Mouse (Mus musculus): ENCODE measurements around the gene Ptpn13.

Ptpn13 gene

DNA sequence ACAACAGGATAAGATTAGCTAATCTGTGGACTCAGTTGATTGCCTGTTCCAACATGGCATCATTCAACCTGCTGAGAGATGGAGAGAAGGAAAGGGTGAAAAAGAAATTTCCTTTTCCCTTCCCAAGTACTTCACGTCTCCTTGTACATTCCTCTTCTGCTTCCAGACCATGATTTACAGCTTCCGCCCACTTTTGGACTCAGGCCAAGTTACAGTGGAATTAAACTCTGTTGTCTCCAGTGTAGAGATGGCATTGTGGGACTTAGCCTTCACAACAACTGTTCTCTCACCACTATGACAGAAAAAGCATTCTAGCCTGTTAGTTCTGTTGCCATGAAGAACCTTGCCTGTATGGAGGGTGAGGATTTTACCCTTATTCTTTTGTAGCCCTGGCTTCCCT, 19.1 kb upstream of the Ptpn13 start:
- DNase-seq (ENCODE audit: low read depth, low spot score), result no peak
- H3K27me3 ChIP-seq (ENCODE audit: control insufficient read depth, insufficient read depth, low read length, poor library complexity, severe bottlenecking), result no peaks in the 10 kb centered on the region; the same call in 1 of the 2 replicates
- no peaks in the 10 kb centered on the region for H3K36me3 ChIP-seq (ENCODE audit: control insufficient read depth, insufficient read depth, low read length, poor library complexity, severe bottlenecking)

DNA sequence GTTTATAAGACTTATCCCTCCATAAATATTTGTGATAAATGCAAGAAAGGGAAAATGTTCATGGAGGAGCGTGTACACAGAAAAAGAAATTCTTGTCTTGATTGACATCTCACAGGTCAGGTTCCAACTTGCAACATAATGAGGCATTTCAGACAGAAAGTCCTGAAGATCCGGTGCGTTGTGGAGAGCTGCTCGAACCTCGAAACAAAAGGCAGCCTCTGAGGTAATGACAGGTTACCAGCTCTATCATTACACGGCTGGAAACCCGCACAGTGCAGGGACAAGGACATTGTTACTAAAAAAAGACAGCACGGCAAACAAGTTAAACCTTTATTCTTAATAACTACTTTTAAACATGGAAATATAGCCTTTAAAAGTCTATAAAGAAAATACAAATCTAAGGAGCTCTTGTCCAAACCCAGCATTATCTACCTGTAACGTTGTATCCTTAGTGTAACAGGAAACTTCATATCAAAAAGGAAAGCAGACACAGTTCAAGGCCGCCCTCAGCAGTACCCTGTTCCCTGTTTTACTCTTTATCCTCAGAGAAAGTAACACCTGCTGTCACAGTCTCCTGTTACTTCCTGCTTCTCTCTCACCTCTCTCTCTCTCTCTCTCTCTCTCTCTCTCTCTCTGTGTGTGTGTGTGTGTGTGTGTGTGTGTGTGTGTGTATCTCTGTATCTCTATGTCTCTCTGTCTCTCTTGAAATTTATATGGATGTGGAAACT, 12.8 kb upstream of the Ptpn13 start:
- no peaks in the 10 kb centered on the region; the same call in 1 of the 2 replicates for H3K27me3 ChIP-seq (ENCODE audit: control insufficient read depth, insufficient read depth, low read length, poor library complexity, severe bottlenecking)
- DNase-seq (ENCODE audit: low read depth, low spot score), result no peak
- H3K36me3 ChIP-seq (ENCODE audit: control insufficient read depth, insufficient read depth, low read length, poor library complexity, severe bottlenecking), result no peaks in the 10 kb centered on the region

DNA sequence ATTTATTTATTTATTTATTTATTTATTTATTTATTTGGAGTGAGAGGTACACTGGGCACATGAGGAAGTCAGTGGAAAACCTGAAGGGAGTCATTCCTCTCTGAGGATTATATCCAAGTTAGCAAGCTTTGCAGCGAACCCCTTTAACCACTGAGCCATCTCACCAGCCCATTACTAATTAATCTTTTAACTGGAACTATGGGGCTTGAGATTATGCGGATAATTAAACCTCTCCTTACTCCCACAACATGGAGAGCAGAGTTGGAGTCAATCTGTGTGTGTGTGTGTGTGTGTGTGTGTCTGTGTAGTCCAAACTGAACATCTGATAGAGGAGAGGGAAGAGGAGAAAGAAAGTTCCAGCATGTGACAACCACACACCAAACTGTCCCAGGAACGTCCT, 10.4 kb upstream of the Ptpn13 start:
- no peaks in the 10 kb centered on the region; the same call in 1 of the 2 replicates for H3K27me3 ChIP-seq (ENCODE audit: control insufficient read depth, insufficient read depth, low read length, poor library complexity, severe bottlenecking)
- no peak for DNase-seq (ENCODE audit: low read depth, low spot score)
- no peaks in the 10 kb centered on the region for H3K36me3 ChIP-seq (ENCODE audit: control insufficient read depth, insufficient read depth, low read length, poor library complexity, severe bottlenecking)

DNA sequence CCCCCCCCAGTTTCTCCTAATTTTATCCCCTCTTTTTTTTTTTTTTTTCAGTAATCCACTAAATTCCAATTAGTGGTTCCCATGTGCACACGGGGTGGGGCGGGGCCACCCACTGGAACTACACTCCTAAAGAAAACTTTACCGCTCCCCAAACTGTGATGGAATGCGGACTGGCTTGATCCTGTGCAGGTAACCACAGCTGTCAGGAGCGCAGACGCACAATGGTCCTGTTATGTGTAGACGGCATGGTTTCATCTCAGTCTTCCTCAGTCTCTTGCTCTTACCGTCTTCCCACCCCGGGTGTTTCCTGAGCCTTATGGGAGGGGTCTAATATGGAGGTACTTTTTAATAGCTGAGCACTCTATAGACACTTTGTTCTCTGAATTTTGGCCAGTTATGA, 7.0 kb upstream of the Ptpn13 start:
- no peaks in the 10 kb centered on the region for H3K27me3 ChIP-seq (ENCODE audit: control insufficient read depth, insufficient read depth, low read length, poor library complexity, severe bottlenecking)

DNA sequence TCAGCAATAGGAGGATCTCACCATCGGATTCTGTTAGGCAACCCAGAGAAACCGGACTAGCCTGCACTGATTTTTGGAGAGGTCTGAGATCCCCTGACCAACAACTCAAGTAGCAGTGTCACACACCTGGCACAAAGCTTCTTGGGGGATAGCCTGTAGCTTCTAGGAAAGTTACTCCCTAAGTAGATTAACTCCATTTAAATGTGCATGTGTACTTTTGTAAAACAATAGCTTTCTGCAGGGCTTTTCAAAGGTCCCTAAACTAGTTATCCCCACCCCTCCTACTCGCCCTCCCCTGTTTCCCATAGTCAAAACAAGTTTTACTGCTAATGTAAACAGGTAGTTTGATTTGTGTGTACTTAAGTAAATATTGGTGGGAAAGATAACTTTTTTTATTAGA, 6.1 kb upstream of the Ptpn13 start:
- Histone ChIP-seq H3K36me3 (ENCODE audit: control insufficient read depth, insufficient read depth, low read length, poor library complexity, severe bottlenecking) (no peaks in the 10 kb centered on the region), H3K27me3 (ENCODE audit: control insufficient read depth, insufficient read depth, low read length, poor library complexity, severe bottlenecking) (no peaks in the 10 kb centered on the region)
- no peak for DNase-seq (ENCODE audit: low read depth, low spot score)

More for the DNA sequence above, 7.0 kb upstream of the Ptpn13 start:
- no peak for DNase-seq (ENCODE audit: low read depth, low spot score)
- no peaks in the 10 kb centered on the region for H3K36me3 ChIP-seq (ENCODE audit: control insufficient read depth, insufficient read depth, low read length, poor library complexity, severe bottlenecking)

DNA sequence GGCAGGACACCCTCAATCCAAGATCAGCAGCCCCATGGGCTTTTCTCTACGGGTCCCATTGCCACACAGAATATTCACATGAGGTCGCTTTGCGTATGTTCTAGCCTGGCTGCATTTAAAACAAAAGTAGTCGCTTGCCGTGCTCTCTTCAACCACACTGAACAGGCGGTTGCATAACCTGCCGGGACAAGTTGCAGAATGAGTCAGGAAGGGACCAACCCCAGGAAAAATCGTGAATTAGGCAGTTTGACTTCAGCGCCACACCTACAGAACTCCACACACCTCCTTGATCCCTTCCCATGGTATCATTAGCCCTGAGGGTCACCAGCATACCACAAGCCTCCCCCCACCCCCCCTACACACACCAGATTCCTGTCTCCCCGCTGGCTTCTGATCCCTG, 4.4 kb upstream of the Ptpn13 start:
- DNase-seq (ENCODE audit: low read depth, low spot score), result no peak
- Histone ChIP-seq H3K27me3 (ENCODE audit: control insufficient read depth, insufficient read depth, low read length, poor library complexity, severe bottlenecking) (no peaks in the 10 kb centered on the region; the same call in 1 of the 2 replicates), H3K36me3 (ENCODE audit: control insufficient read depth, insufficient read depth, low read length, poor library complexity, severe bottlenecking) (no peaks in the 10 kb centered on the region)

DNA sequence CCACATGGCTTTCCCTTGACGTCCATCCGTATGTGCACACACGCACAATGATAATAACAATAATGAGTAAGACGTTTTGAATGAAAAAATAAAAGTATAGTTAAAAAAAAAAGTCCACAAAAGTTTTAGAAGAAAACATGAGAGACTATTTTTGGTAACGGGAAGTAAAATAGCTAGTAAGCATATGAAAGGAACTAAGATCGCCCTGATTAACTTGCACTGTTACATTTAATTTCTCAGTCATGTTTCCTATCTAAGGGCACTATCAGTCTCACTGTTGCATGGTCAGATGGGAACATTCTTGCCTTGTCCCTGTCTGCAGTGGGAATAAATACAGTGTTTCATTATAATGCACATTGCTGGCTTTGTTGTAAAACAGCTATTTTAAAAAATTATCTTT, 2.4 kb upstream of the Ptpn13 start:
- no peaks in the 10 kb centered on the region; the same call in 1 of the 2 replicates for H3K27me3 ChIP-seq (ENCODE audit: control insufficient read depth, insufficient read depth, low read length, poor library complexity, severe bottlenecking)
- no peaks in the 10 kb centered on the region for H3K36me3 ChIP-seq (ENCODE audit: control insufficient read depth, insufficient read depth, low read length, poor library complexity, severe bottlenecking)
- no peak for DNase-seq (ENCODE audit: low read depth, low spot score)

DNA sequence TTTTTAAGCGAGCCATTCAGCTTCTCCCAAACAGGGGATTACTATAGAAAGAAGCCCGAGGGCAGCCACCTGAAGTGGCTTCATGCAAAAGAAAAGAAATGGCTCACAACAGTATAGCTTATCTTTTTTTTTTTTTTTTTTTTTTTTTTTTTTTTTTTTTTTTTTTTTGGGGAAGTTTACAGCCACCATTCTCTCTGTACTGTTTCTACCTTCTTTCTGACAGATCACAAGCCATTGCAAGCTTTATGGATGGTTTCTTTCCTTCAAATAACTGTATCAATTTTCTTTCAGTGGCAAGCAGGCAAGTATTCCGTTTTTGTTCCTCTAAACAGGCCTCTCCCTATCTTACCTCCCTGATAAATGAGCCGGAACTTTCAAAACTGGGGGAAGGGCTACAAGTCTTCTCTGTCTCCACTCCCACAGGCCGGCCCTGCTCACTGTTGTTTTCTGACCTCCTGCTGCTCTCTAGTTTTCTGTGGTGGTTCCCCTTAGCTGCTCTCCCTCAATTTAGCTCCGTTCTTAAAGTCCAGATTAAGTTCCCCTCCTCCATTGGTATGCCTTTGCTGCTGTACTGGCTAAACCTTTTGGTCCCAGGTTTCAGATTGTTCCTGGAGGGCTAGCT, 1.6 kb upstream of the Ptpn13 start:
- no peak for DNase-seq (ENCODE audit: low read depth, low spot score)

DNA sequence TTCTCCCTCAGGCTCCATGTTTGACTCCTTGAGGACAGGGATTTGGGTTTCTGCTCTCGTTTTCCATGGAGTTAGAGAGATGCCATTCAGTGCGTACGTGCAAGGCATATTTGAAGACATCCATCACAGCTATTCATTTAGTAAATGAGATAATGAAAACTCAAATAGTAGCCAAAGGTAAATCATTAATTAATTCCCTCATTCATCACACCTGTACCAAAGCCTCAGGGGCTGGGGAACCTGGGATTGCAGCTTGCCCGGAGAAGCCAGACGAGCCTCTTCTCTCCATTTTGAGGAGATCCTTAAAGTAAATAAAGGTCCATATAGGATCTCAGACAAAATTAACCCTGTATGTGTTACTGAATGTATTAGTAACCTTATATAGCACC, 1.1 kb upstream of the Ptpn13 start:
- Histone ChIP-seq H3K36me3 (ENCODE audit: control insufficient read depth, insufficient read depth, low read length, poor library complexity, severe bottlenecking) (no peaks in the 10 kb centered on the region), H3K27me3 (ENCODE audit: control insufficient read depth, insufficient read depth, low read length, poor library complexity, severe bottlenecking) (no peaks in the 10 kb centered on the region; the same call in 1 of the 2 replicates)
- no peak for DNase-seq (ENCODE audit: low read depth, low spot score)

More for the DNA sequence above, 1.6 kb upstream of the Ptpn13 start:
- H3K36me3 ChIP-seq (ENCODE audit: control insufficient read depth, insufficient read depth, low read length, poor library complexity, severe bottlenecking), result no peaks in the 10 kb centered on the region
- no peaks in the 10 kb centered on the region; the same call in 1 of the 2 replicates for H3K27me3 ChIP-seq (ENCODE audit: control insufficient read depth, insufficient read depth, low read length, poor library complexity, severe bottlenecking)

DNA sequence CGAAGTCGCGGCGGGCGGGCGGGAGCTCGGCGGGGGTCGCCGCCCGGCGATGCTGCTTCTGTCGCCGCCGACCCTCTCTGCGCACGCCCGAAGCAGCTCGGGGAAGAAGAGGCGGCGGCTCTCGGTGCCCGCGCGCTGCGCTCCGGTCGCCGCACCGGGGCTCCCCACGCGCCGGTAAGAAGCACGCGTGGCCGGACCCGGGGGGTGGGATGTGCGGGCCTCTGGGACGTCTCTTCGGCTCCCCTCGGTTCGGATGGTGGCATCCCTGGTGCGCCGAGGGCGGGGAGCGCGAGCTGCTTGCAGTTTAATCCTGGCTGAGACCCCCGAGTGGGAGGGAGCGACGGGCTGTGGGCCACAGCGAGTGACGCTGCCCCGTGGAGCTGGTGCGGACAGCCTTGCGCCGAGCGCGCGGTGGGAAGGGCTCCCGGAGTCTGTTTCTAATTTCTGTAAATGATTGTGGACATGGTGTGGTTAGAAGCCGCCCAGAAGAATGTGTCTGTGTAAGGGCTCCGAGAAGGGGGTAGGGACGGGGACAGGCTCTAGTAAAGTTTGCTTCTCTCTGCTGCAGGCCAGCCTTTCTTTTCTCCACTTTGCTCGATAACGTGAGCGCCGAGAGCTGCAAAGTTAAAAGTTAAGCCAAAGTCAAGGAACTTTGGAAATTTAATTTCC, 505 bp downstream of the Ptpn13 start:
- H3K27me3 ChIP-seq (ENCODE audit: control insufficient read depth, insufficient read depth, low read length, poor library complexity, severe bottlenecking), result no peaks in the 10 kb centered on the region; the same call in 1 of the 2 replicates
- DNase-seq (ENCODE audit: low read depth, low spot score), result no peak
- H3K36me3 ChIP-seq (ENCODE audit: control insufficient read depth, insufficient read depth, low read length, poor library complexity, severe bottlenecking), result no peaks in the 10 kb centered on the region

DNA sequence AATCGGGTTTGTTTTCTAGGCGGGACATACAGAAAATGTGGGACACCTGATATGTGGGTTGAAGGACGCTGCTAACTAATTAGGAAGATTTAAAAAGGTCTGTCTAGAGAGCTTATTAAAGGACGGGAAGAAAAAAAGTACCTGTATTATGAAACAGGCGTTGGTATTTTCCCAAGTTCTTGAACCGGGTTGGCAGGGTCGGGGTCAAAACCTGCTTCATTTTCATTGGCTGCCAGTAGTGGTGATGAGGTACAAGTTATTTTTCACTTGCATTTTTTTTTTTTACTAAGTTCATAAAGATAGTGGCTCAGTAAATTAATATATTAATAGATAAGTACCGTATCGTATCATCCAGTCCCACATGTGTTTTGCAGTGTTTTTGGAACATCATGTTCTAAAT, 1.3 kb downstream of the Ptpn13 start:
- no peaks in the 10 kb centered on the region; the same call in 1 of the 2 replicates for H3K27me3 ChIP-seq (ENCODE audit: control insufficient read depth, insufficient read depth, low read length, poor library complexity, severe bottlenecking)
- no peak for DNase-seq (ENCODE audit: low read depth, low spot score)
- no peaks in the 10 kb centered on the region for H3K36me3 ChIP-seq (ENCODE audit: control insufficient read depth, insufficient read depth, low read length, poor library complexity, severe bottlenecking)

DNA sequence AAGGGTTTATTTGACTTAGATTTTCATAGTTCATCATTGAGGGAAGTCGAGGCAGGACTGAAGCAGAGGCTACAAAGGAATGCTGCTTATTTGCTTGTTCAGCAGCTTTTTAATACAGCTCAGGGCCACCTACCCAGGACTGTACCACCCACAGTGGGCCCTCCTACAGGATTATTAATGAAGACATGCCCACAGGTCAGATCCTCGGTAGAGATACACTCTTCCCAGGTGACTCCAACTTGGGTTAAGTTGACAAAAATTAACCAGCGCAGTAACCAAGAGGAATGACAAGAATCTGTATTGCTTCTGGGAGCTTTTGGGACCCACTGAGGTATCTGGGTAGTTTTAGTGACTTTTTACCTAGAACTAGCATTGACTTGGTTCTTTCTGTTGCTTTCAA, 6.0 kb downstream of the Ptpn13 start:
- H3K36me3 ChIP-seq (ENCODE audit: control insufficient read depth, insufficient read depth, low read length, poor library complexity, severe bottlenecking), result no peaks in the 10 kb centered on the region
- DNase-seq (ENCODE audit: low read depth, low spot score), result no peak
- no peaks in the 10 kb centered on the region for H3K27me3 ChIP-seq (ENCODE audit: control insufficient read depth, insufficient read depth, low read length, poor library complexity, severe bottlenecking)

DNA sequence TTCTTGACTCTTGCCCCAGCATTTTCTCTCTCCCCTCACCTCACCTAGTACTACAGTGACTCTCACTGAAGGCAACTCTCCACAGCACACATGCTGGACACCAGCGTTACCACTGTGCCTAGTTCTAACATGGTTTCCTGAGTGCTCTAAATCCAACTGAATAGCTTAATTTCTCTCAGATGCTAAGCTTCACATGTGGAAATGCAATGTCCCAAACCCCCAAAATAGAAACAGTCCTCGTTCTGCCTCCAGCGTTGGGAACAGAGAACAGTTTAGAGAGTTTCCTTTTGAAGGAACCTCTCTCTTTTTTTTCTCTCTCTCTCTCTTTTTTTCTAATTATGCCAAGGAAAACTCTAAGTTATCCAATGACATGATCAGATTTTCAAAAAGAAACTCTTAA, 6.5 kb downstream of the Ptpn13 start:
- H3K27me3 ChIP-seq (ENCODE audit: control insufficient read depth, insufficient read depth, low read length, poor library complexity, severe bottlenecking), result no peaks in the 10 kb centered on the region
- DNase-seq (ENCODE audit: low read depth, low spot score), result no peak
- no peaks in the 10 kb centered on the region for H3K36me3 ChIP-seq (ENCODE audit: control insufficient read depth, insufficient read depth, low read length, poor library complexity, severe bottlenecking)

DNA sequence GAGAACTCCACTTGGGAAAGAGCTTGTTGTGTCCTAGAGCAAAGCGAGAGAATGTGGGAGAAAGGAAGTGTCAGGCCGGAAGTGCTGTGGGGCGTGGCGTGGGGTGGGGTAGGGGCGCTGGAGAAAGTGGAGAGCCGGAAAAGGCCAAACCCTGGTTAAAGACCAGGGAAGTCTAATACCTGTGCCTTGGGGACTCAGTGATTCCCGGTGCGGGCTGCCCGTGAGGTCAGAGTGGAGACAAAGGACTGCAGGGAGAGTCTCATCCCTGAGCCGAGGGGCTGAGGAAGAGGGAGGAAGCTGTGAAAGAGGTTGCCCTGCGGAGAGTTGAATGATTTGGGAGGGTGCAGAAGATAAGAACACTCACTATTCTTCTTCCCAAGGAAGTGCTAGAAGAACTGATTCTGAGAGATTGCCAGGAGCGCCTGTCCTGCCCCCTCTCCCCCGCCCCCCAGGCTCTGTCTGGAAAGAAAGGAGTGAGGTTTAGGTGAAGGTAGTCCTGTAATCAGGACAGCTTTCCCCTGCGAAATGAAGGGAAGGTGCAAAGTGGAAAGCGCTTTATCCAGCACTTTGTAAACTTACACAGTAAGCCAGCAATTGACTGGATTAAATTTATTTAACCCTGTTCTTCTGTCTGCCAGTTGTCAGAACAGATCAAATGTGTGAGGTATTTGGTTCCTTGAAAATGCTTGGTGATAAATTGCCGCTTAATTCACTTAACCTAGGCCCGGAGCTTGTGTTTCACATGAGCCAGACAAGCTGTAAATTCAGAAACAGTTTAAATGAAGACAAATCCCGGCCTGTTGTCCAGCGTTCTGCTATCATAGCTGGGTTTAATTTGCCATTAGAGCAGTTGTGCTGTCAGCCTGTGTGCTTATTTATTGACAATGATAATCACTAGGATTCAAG, 11.3 kb downstream of the Ptpn13 start:
- no peaks in the 10 kb centered on the region for H3K27me3 ChIP-seq (ENCODE audit: control insufficient read depth, insufficient read depth, low read length, poor library complexity, severe bottlenecking)
- no peak for DNase-seq (ENCODE audit: low read depth, low spot score)
- no peaks in the 10 kb centered on the region for H3K36me3 ChIP-seq (ENCODE audit: control insufficient read depth, insufficient read depth, low read length, poor library complexity, severe bottlenecking)

Measured in splenic B cell, adult 2 months (primary cell).